Comparison of ENCODE assay signal across 8 mouse cellular contexts in the genomic region with DNA sequence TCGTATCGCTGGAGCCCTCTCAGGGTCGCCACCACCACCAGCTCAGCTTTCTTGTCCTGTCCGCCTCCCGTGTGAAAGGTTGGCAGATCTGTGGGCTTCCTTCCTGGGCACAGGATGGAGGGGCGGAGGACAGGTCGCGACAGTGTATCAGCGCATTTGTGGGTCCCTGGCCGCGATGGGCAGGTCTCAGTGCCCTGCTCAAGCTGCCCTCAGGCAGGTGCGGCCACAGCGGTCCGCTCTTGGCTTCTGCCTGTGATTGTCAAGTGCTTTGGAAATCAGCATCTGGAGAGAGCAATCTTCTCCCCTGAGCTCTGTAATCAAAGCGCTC.
A peak's percentile ranks its signal among the peaks of the same experiment; 100 is the strongest.
DNase-seq lines count a peak whose midpoint lies in the region; ATAC-seq lines count a peak whose summit lies in the region.
"Had no signal": no experiment of that assay in that cellular context is flagged by ENCODE, and none has a peak within 500 bp of the region (broad histone marks: within the 10 kb centered on the region; RNA-seq: fewer than 3 reads in every experiment).

No protein-coding gene starts in this region.

- peak overlapping the region; percentile 21 for H3K4me3 ChIP-seq in megakaryocyte, embryonic 14.5 days (replicated peaks)
- peak overlapping the region; percentile 35; the same call in 1 of the 2 replicates for H3K4me3 ChIP-seq in embryonic facial prominence, embryonic 13.5 days
- H3K4me3 ChIP-seq in intestine, embryonic 14.5 days (ENCODE audit: low read depth, low read length) = peak overlapping the region; percentile 20; the same call in 1 of the 2 replicates
- peak overlapping the region; percentile 30; the same call in 1 of the 2 replicates for H3K4me3 ChIP-seq in stomach, embryonic 15.5 days (replicated peaks)
- H3K4me3 ChIP-seq: erythroblast, embryonic 14.5 days had no signal

- no peaks in the 10 kb centered on the region; the same call in 1 of the 2 replicates for H3K4me1 ChIP-seq in megakaryocyte, embryonic 14.5 days
- peaks cover 11% of the 10 kb centered on the region; the same call in 1 of the 2 replicates for H3K4me1 ChIP-seq in embryonic facial prominence, embryonic 13.5 days
- no peaks in the 10 kb centered on the region for H3K4me1 ChIP-seq in intestine, embryonic 14.5 days (replicated peaks; ENCODE audit: control insufficient read depth, insufficient read depth, low read length)
- no peaks in the 10 kb centered on the region; the same call in 1 of the 2 replicates for H3K4me1 ChIP-seq in stomach, embryonic 15.5 days

- DNase-seq in intestine, embryonic 14.5 days (ENCODE audit: low spot score) = no peak
- DNase-seq in thymus, postnatal 10 days (ENCODE audit: low spot score in 2 of 2) = no peak
- no peak for DNase-seq in adrenal gland, adult 8-10 months

- no peak for ATAC-seq in megakaryocyte, adult 5-6 weeks (ENCODE audit: poor library complexity, severe bottlenecking)
- ATAC-seq in embryonic facial prominence, embryonic 13.5 days (ENCODE audit: insufficient number of reproducible peaks, insufficient read depth, low FRiP score, low TSS enrichment, low read depth) = 0 out of 2 replicates have a peak, but pooled peaks have one; percentile 48
- 0 out of 2 replicates have a peak, but pooled peaks have one; percentile 23 for ATAC-seq in intestine, embryonic 14.5 days (replicated peaks; ENCODE audit: low FRiP score, low TSS enrichment, low read depth)
- no peak for ATAC-seq in stomach, embryonic 15.5 days (ENCODE audit: insufficient read depth, low FRiP score, low read depth)

- H3K9me3 ChIP-seq in megakaryocyte, embryonic 14.5 days = peaks cover 13% of the 10 kb centered on the region
- no peaks in the 10 kb centered on the region for H3K9me3 ChIP-seq in embryonic facial prominence, embryonic 13.5 days
- H3K9me3 ChIP-seq in intestine, embryonic 14.5 days (ENCODE audit: control insufficient read depth, low read length) = no peaks in the 10 kb centered on the region
- H3K9me3 ChIP-seq in stomach, embryonic 15.5 days = no peaks in the 10 kb centered on the region

- peak overlapping the region; percentile 63 for H3K4me2 ChIP-seq in embryonic facial prominence, embryonic 13.5 days
- peak overlapping the region; percentile 49 for H3K4me2 ChIP-seq in intestine, embryonic 14.5 days (ENCODE audit: low read length)
- H3K4me2 ChIP-seq in stomach, embryonic 15.5 days = peak overlapping the region; percentile 63

- peaks cover 12% of the 10 kb centered on the region for H3K27me3 ChIP-seq in megakaryocyte, embryonic 14.5 days (replicated peaks)
- peaks cover 44% of the 10 kb centered on the region for H3K27me3 ChIP-seq in embryonic facial prominence, embryonic 13.5 days
- peaks cover 35% of the 10 kb centered on the region for H3K27me3 ChIP-seq in intestine, embryonic 14.5 days (replicated peaks; ENCODE audit: control insufficient read depth, insufficient read depth, low read length)
- peaks cover 20% of the 10 kb centered on the region for H3K27me3 ChIP-seq in stomach, embryonic 15.5 days (replicated peaks)

- no peak overlapping the region for H3K9ac ChIP-seq in embryonic facial prominence, embryonic 13.5 days
- H3K9ac ChIP-seq in intestine, embryonic 14.5 days (ENCODE audit: low read length) = no peak overlapping the region
- H3K9ac ChIP-seq in stomach, embryonic 15.5 days = no peak overlapping the region

- no peaks in the 10 kb centered on the region for H3K36me3 ChIP-seq in megakaryocyte, embryonic 14.5 days (replicated peaks; ENCODE audit: low read length)
- H3K36me3 ChIP-seq in embryonic facial prominence, embryonic 13.5 days = no peaks in the 10 kb centered on the region
- H3K36me3 ChIP-seq in intestine, embryonic 14.5 days (ENCODE audit: control insufficient read depth, insufficient read depth, low read length) = no peaks in the 10 kb centered on the region
- H3K36me3 ChIP-seq in stomach, embryonic 15.5 days = no peaks in the 10 kb centered on the region

- no peak overlapping the region for H3K27ac ChIP-seq in embryonic facial prominence, embryonic 13.5 days
- no peak overlapping the region for H3K27ac ChIP-seq in intestine, embryonic 14.5 days (ENCODE audit: low read depth)
- no peak overlapping the region for H3K27ac ChIP-seq in stomach, embryonic 15.5 days

- WGBS in embryonic facial prominence, embryonic 13.5 days = 5% methylated on average over 15 of the region's 15 CpGs
- 4% methylated on average over 13 of the region's 15 CpGs for WGBS in intestine, embryonic 14.5 days
- 4% methylated on average over 14 of the region's 15 CpGs for WGBS in stomach, embryonic 15.5 days

Comparison
In these comparisons a context has a peak if more than half of its experiments do, and no peak if none do; other contexts are left out.
1. ATAC-seq: peak in embryonic facial prominence, embryonic 13.5 days (single experiment) and intestine, embryonic 14.5 days (single experiment); none in megakaryocyte, adult 5-6 weeks (single experiment) and stomach, embryonic 15.5 days (single experiment).
2. Peak in every context shown above with its lines, with median percentiles within 50 percentile points of each other: H3K4me3 ChIP-seq and H3K4me2 ChIP-seq.